Mouse (Mus musculus) G1E (cell line): Measurements from ENCODE around the gene Grin2a.

Source experiments
- CTCF ChIP-seq: IDR thresholded peaks from 2 replicates; pipeline ENCODE4 v1.5.1; 2012; ENCODE audit warnings: low read depth, low read length, inconsistent platforms, mixed read lengths
- GATA1 ChIP-seq: IDR thresholded peaks from 2 replicates; pipeline ENCODE4 v1.6.1; 2012; ENCODE audit warnings: borderline replicate concordance, low read length, inconsistent platforms, mixed read lengths
- POLR2AphosphoS5 ChIP-seq: IDR thresholded peaks from 2 replicates; pipeline ENCODE4 v1.6.1; 2012; ENCODE audit warnings: low read depth, low read length, inconsistent platforms; ENCODE audit not compliant: insufficient replicate concordance
- TAL1 ChIP-seq: conservative IDR thresholded peaks from 2 replicates; pipeline ENCODE4 v1.6.1; 2012; ENCODE audit warnings: low read depth, low read length, inconsistent platforms, mixed read lengths

- TF ChIP-seq CTCF (no peak), GATA1 (no peak), TAL1 (no peak), POLR2AphosphoS5 (no peak)
Measured at GRCm38 (mm10) chr16:9749661-9750060, 245.7 kb downstream of the Grin2a start.
